Mouse (Mus musculus): ENCODE results near the gene Zfp398. TPM values are rescaled to one million over a fixed set of nuclear protein-coding genes. Genes with fewer than 3 reads are reported as not detected.

The Zfp398 gene
- polyA plus RNA-seq, 1 experiment from 2014 or later: 9.3 TPM

- Histone ChIP-seq H3K27ac (no peak overlapping the region), H3K27me3 (no peaks in the 10 kb centered on the region), H3K36me3 (peaks cover 18% of the 10 kb centered on the region), H3K9ac (no peak overlapping the region), H3K9me3 (no peaks in the 10 kb centered on the region), H3K4me2 (peak overlapping the region; percentile 22), H3K4me3 (no peak overlapping the region), H3K4me1 (peaks cover 37% of the 10 kb centered on the region)
- 43% methylated on average over 2 of the region's 2 CpGs for WGBS
- no peak for ATAC-seq (ENCODE audit: borderline replicate concordance, extremely low read depth, low FRiP score, low TSS enrichment)
Measured at GRCm38 (mm10) chr6:47810181-47810580, 25.3 kb upstream of the Zfp398 start.

- H3K9me3 ChIP-seq: no peaks in the 10 kb centered on the region
- H3K27ac ChIP-seq: no peak overlapping the region
- H3K4me3 ChIP-seq: peak overlapping the region; percentile 77
- no peak for ATAC-seq (ENCODE audit: borderline replicate concordance, extremely low read depth, low FRiP score, low TSS enrichment)
- 22% methylated on average over 5 of the region's 5 CpGs for WGBS
- peak overlapping the region; percentile 94 for H3K9ac ChIP-seq
- peaks cover 7% of the 10 kb centered on the region for H3K36me3 ChIP-seq
- H3K4me2 ChIP-seq: peak overlapping the region; percentile 75
- peaks cover 37% of the 10 kb centered on the region for H3K4me1 ChIP-seq
- H3K27me3 ChIP-seq: no peaks in the 10 kb centered on the region
Measured at GRCm38 (mm10) chr6:47811324-47811723, 24.1 kb upstream of the Zfp398 start.

DNA sequence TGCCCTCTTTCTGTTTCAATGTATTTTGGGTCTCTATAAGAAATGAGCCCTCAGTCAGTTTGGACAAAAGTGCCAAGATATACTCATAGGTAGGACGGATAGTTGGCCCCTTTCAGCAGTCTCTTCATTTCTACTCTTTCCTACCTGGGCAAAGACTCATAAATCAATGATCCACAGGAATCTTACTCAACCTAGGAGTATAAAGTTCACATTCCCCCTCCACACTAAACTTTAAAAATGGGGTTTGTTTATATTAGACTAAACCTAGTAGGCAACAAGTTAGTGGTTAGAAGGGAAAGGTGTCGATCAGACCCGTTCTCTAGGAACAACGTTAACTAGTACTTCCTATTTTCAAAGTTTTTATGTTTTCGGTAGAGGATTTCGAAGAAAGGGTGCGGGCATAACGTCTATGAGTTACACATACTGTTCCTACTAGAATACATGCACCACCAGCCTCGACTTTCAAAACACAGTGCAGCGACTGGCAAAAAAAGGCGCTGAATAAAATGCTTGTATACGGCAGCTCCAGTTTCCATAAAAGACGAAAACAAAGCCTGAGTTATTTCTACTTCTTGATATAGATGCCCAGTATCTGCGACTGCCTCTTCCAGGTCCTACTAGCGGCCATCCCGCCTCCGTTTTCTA lies 23.1 kb upstream of the Zfp398 start:
- Histone ChIP-seq H3K9ac (peak overlapping the region; percentile 94), H3K9me3 (no peaks in the 10 kb centered on the region), H3K4me2 (peak overlapping the region; percentile 75), H3K4me3 (peak overlapping the region; percentile 77), H3K27me3 (no peaks in the 10 kb centered on the region), H3K4me1 (peaks cover 37% of the 10 kb centered on the region), H3K27ac (peak overlapping the region; percentile 96), H3K36me3 (no peaks in the 10 kb centered on the region; the same call in 1 of the 2 replicates)
- ATAC-seq (ENCODE audit: borderline replicate concordance, extremely low read depth, low FRiP score, low TSS enrichment): no peak
- WGBS: under 1% methylated on average over 17 of the region's 17 CpGs

- Histone ChIP-seq H3K4me3 (peak within 1 kb of the TSS; percentile 77), H3K4me2 (peak within 1 kb of the TSS; percentile 75), H3K4me1 (peaks cover 32% of the 10 kb centered on the region), H3K9me3 (no peaks in the 10 kb centered on the region), H3K27me3 (no peaks in the 10 kb centered on the region), H3K9ac (peak within 1 kb of the TSS; percentile 94), H3K27ac (peak within 1 kb of the TSS; percentile 96), H3K36me3 (no peaks in the 10 kb centered on the region)
- WGBS: under 1% methylated on average over 44 of the region's 44 CpGs
- peak; percentile 99 for ATAC-seq (ENCODE audit: borderline replicate concordance, extremely low read depth, low FRiP score, low TSS enrichment)
Measured at GRCm38 (mm10) chr6:47813257-47813878, 22.1 kb upstream of the Zfp398 start, which contains the start of gene Pdia4. TSS of gene Pdia4 (minus strand) at chr6:47813430.

DNA sequence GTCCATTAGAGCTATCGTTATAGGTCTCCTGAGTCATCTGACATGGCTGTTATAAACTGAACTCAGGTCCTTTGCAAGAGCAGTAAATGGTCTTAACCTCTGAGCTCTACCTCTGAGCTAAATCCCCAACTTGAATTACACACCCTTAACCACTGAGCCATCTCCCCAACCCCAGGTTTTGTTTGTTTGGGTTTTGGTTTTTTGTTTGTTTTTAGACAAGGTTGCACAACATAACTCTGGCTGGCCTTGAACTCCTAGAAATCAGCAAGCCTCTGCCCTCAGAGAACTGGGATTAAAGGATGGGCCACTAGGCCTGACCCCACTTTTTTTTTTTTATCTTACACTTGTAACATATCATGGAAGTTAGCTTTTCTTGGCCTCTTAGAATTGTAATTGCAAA lies 19.3 kb upstream of the Zfp398 start:
- Histone ChIP-seq H3K36me3 (peaks cover 14% of the 10 kb centered on the region; the same call in 1 of the 2 replicates), H3K4me3 (no peak overlapping the region), H3K27ac (no peak overlapping the region), H3K27me3 (no peaks in the 10 kb centered on the region), H3K9ac (no peak overlapping the region), H3K9me3 (no peaks in the 10 kb centered on the region), H3K4me1 (peaks cover 14% of the 10 kb centered on the region), H3K4me2 (no peak overlapping the region)
- 92% methylated on average over 1 of the region's 1 CpGs for WGBS
- ATAC-seq (ENCODE audit: borderline replicate concordance, extremely low read depth, low FRiP score, low TSS enrichment): no peak

DNA sequence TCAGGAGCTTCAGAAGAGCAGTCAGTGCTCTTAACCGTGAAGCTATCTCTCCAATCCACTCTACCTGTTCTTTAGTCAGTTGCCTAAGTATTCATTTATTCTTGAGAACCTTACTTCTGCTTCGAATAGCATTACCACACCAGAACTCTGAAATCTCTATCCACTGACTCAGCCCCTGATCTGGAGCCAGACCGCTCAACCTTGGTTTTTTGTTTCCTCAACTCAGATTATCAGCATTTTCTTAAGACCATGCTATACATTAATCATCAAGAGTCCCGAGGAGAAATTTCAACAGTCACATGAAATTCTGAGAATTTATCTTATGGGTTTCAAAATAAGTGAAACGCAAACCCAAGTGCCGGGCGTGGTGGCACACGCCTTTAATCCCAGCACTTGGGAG lies 16.7 kb upstream of the Zfp398 start:
- no peak overlapping the region for H3K4me2 ChIP-seq
- no peaks in the 10 kb centered on the region for H3K27me3 ChIP-seq
- ATAC-seq (ENCODE audit: borderline replicate concordance, extremely low read depth, low FRiP score, low TSS enrichment): no peak
- 89% methylated on average over 8 of the region's 8 CpGs for WGBS
- no peak overlapping the region for H3K9ac ChIP-seq
- H3K4me1 ChIP-seq: 0 out of 2 replicates have a peak, but pooled peaks cover 6% of the 10 kb centered on the region
- no peak overlapping the region for H3K27ac ChIP-seq
- no peak overlapping the region for H3K4me3 ChIP-seq
- peaks cover 25% of the 10 kb centered on the region for H3K36me3 ChIP-seq
- no peaks in the 10 kb centered on the region for H3K9me3 ChIP-seq

- Histone ChIP-seq H3K36me3 (peaks cover 33% of the 10 kb centered on the region), H3K4me3 (no peak overlapping the region), H3K27ac (no peak overlapping the region), H3K4me2 (no peak overlapping the region), H3K9ac (no peak overlapping the region), H3K27me3 (no peaks in the 10 kb centered on the region), H3K4me1 (no peaks in the 10 kb centered on the region), H3K9me3 (no peaks in the 10 kb centered on the region)
- no peak for ATAC-seq (ENCODE audit: borderline replicate concordance, extremely low read depth, low FRiP score, low TSS enrichment)
- 91% methylated on average over 23 of the region's 23 CpGs for WGBS
Measured at GRCm38 (mm10) chr6:47819626-47820325, 15.7 kb upstream of the Zfp398 start.

- Histone ChIP-seq H3K4me2 (no peak overlapping the region), H3K9ac (no peak overlapping the region), H3K27me3 (no peaks in the 10 kb centered on the region), H3K36me3 (peaks cover 33% of the 10 kb centered on the region), H3K27ac (no peak overlapping the region), H3K4me3 (no peak overlapping the region), H3K9me3 (no peaks in the 10 kb centered on the region), H3K4me1 (no peaks in the 10 kb centered on the region)
- WGBS: 91% methylated on average over 5 of the region's 5 CpGs
- ATAC-seq (ENCODE audit: borderline replicate concordance, extremely low read depth, low FRiP score, low TSS enrichment): no peak
Measured at GRCm38 (mm10) chr6:47821236-47821635, 14.2 kb upstream of the Zfp398 start.

GRCm38 (mm10) chr6:47821776-47822175 lies 13.7 kb upstream of the Zfp398 start:
- WGBS: 86% methylated on average over 6 of the region's 6 CpGs
- no peak overlapping the region for H3K9ac ChIP-seq
- peaks cover 33% of the 10 kb centered on the region for H3K36me3 ChIP-seq
- no peaks in the 10 kb centered on the region for H3K4me1 ChIP-seq
- no peak overlapping the region for H3K27ac ChIP-seq
- ATAC-seq (ENCODE audit: borderline replicate concordance, extremely low read depth, low FRiP score, low TSS enrichment): no peak
- H3K4me3 ChIP-seq: no peak overlapping the region
- no peak overlapping the region for H3K4me2 ChIP-seq
- no peaks in the 10 kb centered on the region for H3K9me3 ChIP-seq
- no peaks in the 10 kb centered on the region for H3K27me3 ChIP-seq

- Histone ChIP-seq H3K27me3 (no peaks in the 10 kb centered on the region), H3K9me3 (no peaks in the 10 kb centered on the region), H3K4me1 (no peaks in the 10 kb centered on the region), H3K27ac (no peak overlapping the region), H3K4me3 (no peak overlapping the region), H3K9ac (no peak overlapping the region), H3K4me2 (no peak overlapping the region), H3K36me3 (peaks cover 33% of the 10 kb centered on the region)
- no peak for ATAC-seq (ENCODE audit: borderline replicate concordance, extremely low read depth, low FRiP score, low TSS enrichment)
- WGBS: 68% methylated on average over 2 of the region's 2 CpGs
Measured at GRCm38 (mm10) chr6:47824241-47824640, 11.2 kb upstream of the Zfp398 start.

GRCm38 (mm10) chr6:47827462-47827861 lies 8.0 kb upstream of the Zfp398 start:
- Histone ChIP-seq H3K4me1 (peaks cover 5% of the 10 kb centered on the region; the same call in 1 of the 2 replicates), H3K27ac (no peak overlapping the region), H3K4me2 (no peak overlapping the region), H3K4me3 (no peak overlapping the region), H3K9me3 (no peaks in the 10 kb centered on the region), H3K9ac (no peak overlapping the region), H3K27me3 (no peaks in the 10 kb centered on the region), H3K36me3 (peaks cover 15% of the 10 kb centered on the region)
- WGBS: 93% methylated on average over 4 of the region's 4 CpGs
- no peak for ATAC-seq (ENCODE audit: borderline replicate concordance, extremely low read depth, low FRiP score, low TSS enrichment)

DNA sequence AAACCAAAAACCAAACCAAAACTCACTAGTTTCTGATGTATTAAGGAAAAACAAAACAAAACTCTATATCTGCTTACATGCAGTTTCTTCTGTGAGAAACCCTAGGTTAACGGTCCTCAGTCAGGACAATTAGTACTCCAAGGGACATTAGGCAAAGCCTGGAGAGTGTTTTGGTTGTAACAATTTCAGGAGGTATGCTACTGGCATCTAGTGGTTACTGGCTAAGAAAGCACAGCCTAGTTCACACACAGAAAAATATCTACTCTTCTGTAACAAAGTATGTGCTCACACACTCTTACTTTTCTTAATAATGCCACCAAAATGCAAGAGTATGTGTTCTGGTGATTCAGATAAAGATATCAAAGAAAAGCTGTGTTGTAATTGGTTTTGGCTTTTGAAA lies 6.5 kb upstream of the Zfp398 start:
- 15% methylated on average over 1 of the region's 1 CpGs for WGBS
- H3K4me3 ChIP-seq: peak overlapping the region; percentile 96; the same call in 1 of the 2 replicates
- H3K9ac ChIP-seq: no peak overlapping the region
- H3K27me3 ChIP-seq: no peaks in the 10 kb centered on the region
- no peak for ATAC-seq (ENCODE audit: borderline replicate concordance, extremely low read depth, low FRiP score, low TSS enrichment)
- no peaks in the 10 kb centered on the region for H3K9me3 ChIP-seq
- H3K27ac ChIP-seq: no peak overlapping the region
- H3K36me3 ChIP-seq: 0 out of 2 replicates have a peak, but pooled peaks cover 6% of the 10 kb centered on the region
- H3K4me1 ChIP-seq: peaks cover 5% of the 10 kb centered on the region; the same call in 1 of the 2 replicates
- 0 out of 2 replicates have a peak overlapping the region, but pooled peaks have one; percentile 66 for H3K4me2 ChIP-seq

Data from lung, embryonic 15.5 days (tissue).